Mouse (Mus musculus): ENCODE results near the gene Lmbr1l. TPM values are rescaled to one million over a fixed set of nuclear protein-coding genes. Genes with fewer than 3 reads are reported as not detected.

The Lmbr1l gene
- polyA plus RNA-seq, 1 experiment = 25.7 TPM

- no peak overlapping the region for H3K4me3 ChIP-seq (ENCODE audit: insufficient read depth, low read length)
- peaks cover 2% of the 10 kb centered on the region; the same call in 1 of the 2 replicates for H3K4me1 ChIP-seq (ENCODE audit: control insufficient read depth, insufficient read depth, low read length)
- no peak overlapping the region for H3K27ac ChIP-seq (ENCODE audit: insufficient read depth, low read depth, low read length)
- TF ChIP-seq CTCF (IDR thresholded peaks at IDR 0.05; ENCODE audit: low read depth, low read length) (no peak), POLR2A (IDR thresholded peaks at IDR 0.05; ENCODE audit: borderline replicate concordance, low read depth, low read length) (no peak)
Observed at GRCm38 (mm10) chr15:98891198-98891742, 26.8 kb downstream of the Lmbr1l start.

- TF ChIP-seq POLR2A (IDR thresholded peaks at IDR 0.05; ENCODE audit: borderline replicate concordance, low read depth, low read length) (no peak), CTCF (IDR thresholded peaks at IDR 0.05; ENCODE audit: low read depth, low read length) (no peak)
- Histone ChIP-seq H3K4me1 (ENCODE audit: control insufficient read depth, insufficient read depth, low read length) (no peaks in the 10 kb centered on the region), H3K4me3 (ENCODE audit: insufficient read depth, low read length) (no peak overlapping the region), H3K27ac (ENCODE audit: insufficient read depth, low read depth, low read length) (no peak overlapping the region)
Observed at GRCm38 (mm10) chr15:98887526-98887925, 30.5 kb downstream of the Lmbr1l start.

DNA sequence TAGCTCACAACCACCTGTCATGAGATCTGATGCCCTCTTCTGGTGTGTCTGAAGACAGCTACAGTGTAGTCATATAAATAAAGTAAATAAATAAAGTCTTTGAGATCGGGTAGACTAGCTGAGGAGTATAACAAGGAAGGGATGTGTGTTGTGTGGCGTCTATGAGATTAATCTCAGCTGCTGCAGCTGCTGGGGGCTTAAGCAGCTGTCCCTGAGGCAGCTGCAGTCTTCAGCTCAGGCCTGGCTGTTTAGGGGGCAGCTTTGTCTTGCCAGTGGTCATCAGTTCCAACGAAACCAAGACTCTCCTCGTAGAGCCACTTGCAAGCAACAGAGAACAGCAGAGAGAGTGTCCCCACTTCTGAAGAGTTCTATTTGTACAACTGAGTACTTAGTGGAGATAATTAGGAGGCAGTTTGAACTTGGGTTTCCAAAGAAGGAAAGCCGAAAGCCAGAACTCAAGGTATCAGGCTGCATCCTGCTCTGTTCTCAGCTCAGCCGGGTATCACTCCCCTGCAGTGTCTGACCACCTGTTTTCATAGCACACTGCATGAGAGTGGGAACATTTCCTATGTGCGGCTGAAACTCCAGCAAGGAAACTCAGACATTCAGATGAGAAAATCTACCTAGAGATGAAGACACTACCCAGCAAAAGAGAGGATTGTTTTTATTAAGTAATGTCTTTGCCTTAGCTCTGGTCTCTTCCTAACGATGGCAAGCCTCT is 31.2 kb downstream of the Lmbr1l start:
- Histone ChIP-seq H3K27ac (ENCODE audit: insufficient read depth, low read depth, low read length) (no peak overlapping the region), H3K4me3 (ENCODE audit: insufficient read depth, low read length) (no peak overlapping the region), H3K4me1 (ENCODE audit: control insufficient read depth, insufficient read depth, low read length) (peaks cover under 1% of the 10 kb centered on the region; the same call in 1 of the 2 replicates)
- TF ChIP-seq POLR2A (IDR thresholded peaks at IDR 0.05; ENCODE audit: borderline replicate concordance, low read depth, low read length) (no peak), CTCF (IDR thresholded peaks at IDR 0.05; ENCODE audit: low read depth, low read length) (no peak)

DNA sequence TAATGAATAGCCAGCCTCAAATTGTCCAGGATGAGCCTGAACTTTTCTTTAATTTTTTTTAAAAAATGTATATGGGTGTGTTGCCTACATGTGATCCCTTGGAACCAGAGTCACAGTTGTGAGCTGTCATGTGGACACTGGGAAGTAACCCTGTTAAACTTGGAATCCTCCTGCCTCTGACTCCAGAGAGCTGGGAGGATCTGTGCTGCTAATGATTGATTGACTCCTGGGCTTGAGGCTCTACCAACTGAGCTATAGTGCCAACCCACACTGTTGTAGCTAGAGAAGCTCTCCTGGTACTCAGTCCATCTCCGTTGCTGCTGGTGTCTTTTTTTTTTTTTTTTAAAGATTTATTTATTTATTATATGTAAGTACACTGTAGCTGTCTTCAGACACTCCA is 33.9 kb downstream of the Lmbr1l start:
- TF ChIP-seq CTCF (IDR thresholded peaks at IDR 0.05; ENCODE audit: low read depth, low read length) (no peak), POLR2A (IDR thresholded peaks at IDR 0.05; ENCODE audit: borderline replicate concordance, low read depth, low read length) (no peak)

DNA sequence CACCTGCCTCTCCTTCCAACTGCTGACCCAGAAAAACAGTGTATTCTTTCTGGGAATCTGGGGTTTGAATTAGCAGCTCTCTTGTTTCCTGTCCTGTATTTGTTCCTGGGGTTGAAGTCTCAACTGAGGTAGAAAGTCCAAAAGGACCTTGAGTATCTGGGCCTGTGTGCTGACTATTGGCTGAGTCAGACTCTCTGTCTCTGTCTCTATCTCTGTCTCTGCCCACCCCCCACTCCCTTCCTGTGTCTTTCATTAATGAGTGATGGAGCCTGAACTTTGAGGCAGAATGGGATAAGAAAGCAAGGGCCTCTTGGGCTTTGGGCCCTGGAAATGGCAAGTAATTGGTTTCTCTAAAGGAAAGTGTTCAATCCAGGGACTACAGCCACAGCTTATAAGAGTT is 34.4 kb downstream of the Lmbr1l start:
- peaks cover 13% of the 10 kb centered on the region for H3K4me1 ChIP-seq (ENCODE audit: control insufficient read depth, insufficient read depth, low read length)
- TF ChIP-seq POLR2A (IDR thresholded peaks at IDR 0.05; ENCODE audit: borderline replicate concordance, low read depth, low read length) = no peak
- no peak for TF ChIP-seq CTCF (IDR thresholded peaks at IDR 0.05; ENCODE audit: low read depth, low read length)
- H3K27ac ChIP-seq (ENCODE audit: insufficient read depth, low read depth, low read length) = no peak overlapping the region
- no peak overlapping the region for H3K4me3 ChIP-seq (ENCODE audit: insufficient read depth, low read length)

More for the DNA sequence above, 33.9 kb downstream of the Lmbr1l start:
- H3K27ac ChIP-seq (ENCODE audit: insufficient read depth, low read depth, low read length) = no peak overlapping the region
- H3K4me3 ChIP-seq (ENCODE audit: insufficient read depth, low read length) = no peak overlapping the region
- H3K4me1 ChIP-seq (ENCODE audit: control insufficient read depth, insufficient read depth, low read length) = peaks cover 13% of the 10 kb centered on the region

DNA sequence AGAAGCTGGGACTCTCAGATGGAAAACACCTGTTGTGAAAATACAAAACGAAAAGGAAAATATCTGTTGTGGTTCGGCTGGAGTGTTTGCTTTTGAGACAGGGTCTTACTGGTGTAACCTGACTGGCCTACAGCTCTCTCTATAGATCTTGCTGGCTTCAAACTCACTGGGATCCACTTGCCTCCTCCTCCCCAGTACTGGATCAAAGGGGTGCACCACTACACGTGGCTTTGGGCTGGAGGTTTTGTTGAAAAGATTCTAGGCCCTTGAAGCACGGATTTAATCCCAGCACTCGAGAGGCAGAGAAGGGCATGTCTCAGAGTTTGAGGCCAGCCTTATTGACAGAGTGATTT is 36.4 kb downstream of the Lmbr1l start:
- no peak for TF ChIP-seq CTCF (IDR thresholded peaks at IDR 0.05; ENCODE audit: low read depth, low read length)
- 0 out of 2 replicates have a peak, but pooled peaks have one; percentile 38 for TF ChIP-seq POLR2A (IDR thresholded peaks at IDR 0.05; ENCODE audit: borderline replicate concordance, low read depth, low read length)
- Histone ChIP-seq H3K27ac (ENCODE audit: insufficient read depth, low read depth, low read length) (no peak overlapping the region), H3K4me3 (ENCODE audit: insufficient read depth, low read length) (peak overlapping the region; percentile 52), H3K4me1 (ENCODE audit: control insufficient read depth, insufficient read depth, low read length) (peaks cover 13% of the 10 kb centered on the region)

GRCm38 (mm10) chr15:98880978-98881655 is 36.9 kb downstream of the Lmbr1l start:
- peak overlapping the region; percentile 35; the same call in 1 of the 2 replicates for H3K27ac ChIP-seq (ENCODE audit: insufficient read depth, low read depth, low read length)

GRCm38 (mm10) chr15:98877331-98877730 is 40.7 kb downstream of the Lmbr1l start:
- TF ChIP-seq POLR2A (IDR thresholded peaks at IDR 0.05; ENCODE audit: borderline replicate concordance, low read depth, low read length) = no peak
- no peak for TF ChIP-seq CTCF (IDR thresholded peaks at IDR 0.05; ENCODE audit: low read depth, low read length)
- no peak overlapping the region for H3K27ac ChIP-seq (ENCODE audit: insufficient read depth, low read depth, low read length)
- no peak overlapping the region for H3K4me3 ChIP-seq (ENCODE audit: insufficient read depth, low read length)
- peaks cover 13% of the 10 kb centered on the region for H3K4me1 ChIP-seq (ENCODE audit: control insufficient read depth, insufficient read depth, low read length)

More at GRCm38 (mm10) chr15:98880978-98881655, 36.9 kb downstream of the Lmbr1l start:
- TF ChIP-seq CTCF (IDR thresholded peaks at IDR 0.05; ENCODE audit: low read depth, low read length) = no peak
- no peak for TF ChIP-seq POLR2A (IDR thresholded peaks at IDR 0.05; ENCODE audit: borderline replicate concordance, low read depth, low read length)
- peak overlapping the region; percentile 77 for H3K4me3 ChIP-seq (ENCODE audit: insufficient read depth, low read length)
- peaks cover 13% of the 10 kb centered on the region for H3K4me1 ChIP-seq (ENCODE audit: control insufficient read depth, insufficient read depth, low read length)

GRCm38 (mm10) chr15:98871916-98872888 is 45.8 kb downstream of the Lmbr1l start:
- H3K27ac ChIP-seq (ENCODE audit: insufficient read depth, low read depth, low read length) = peak overlapping the region; percentile 92
- peak overlapping the region; percentile 91 for H3K4me3 ChIP-seq (ENCODE audit: insufficient read depth, low read length)
- peaks cover 10% of the 10 kb centered on the region for H3K4me1 ChIP-seq (ENCODE audit: control insufficient read depth, insufficient read depth, low read length)
- no peak for TF ChIP-seq POLR2A (IDR thresholded peaks at IDR 0.05; ENCODE audit: borderline replicate concordance, low read depth, low read length)
- TF ChIP-seq CTCF (IDR thresholded peaks at IDR 0.05; ENCODE audit: low read depth, low read length) = peak; percentile 5; the same call in 1 of the 2 replicates
